Mouse (Mus musculus): ENCODE measurements around the gene Hoxb8. TPM values are rescaled to one million over a fixed set of nuclear protein-coding genes. Genes with fewer than 3 reads are reported as not detected.

Hoxb8 gene
- polyA plus RNA-seq, 2 experiments, result 0.43 to 2.1 TPM

- no peaks in the 10 kb centered on the region for H3K4me1 ChIP-seq (ENCODE audit: control insufficient read depth, insufficient read depth, low read length)
- H3K9ac ChIP-seq (ENCODE audit: low read depth, low read length, severe bottlenecking), result no peak overlapping the region
Measured at GRCm38 (mm10) chr11:96274428-96274827, 7.3 kb upstream of the Hoxb8 start.

GRCm38 (mm10) chr11:96275896-96276295 is 5.8 kb upstream of the Hoxb8 start:
- ATAC-seq (ENCODE audit: low FRiP score, low read depth), result no peak
- 17% methylated on average over 4 of the region's 4 CpGs for WGBS

More at GRCm38 (mm10) chr11:96274428-96274827, 7.3 kb upstream of the Hoxb8 start:
- Histone ChIP-seq H3K9me3 (ENCODE audit: control insufficient read depth, low read length) (no peaks in the 10 kb centered on the region), H3K36me3 (ENCODE audit: control insufficient read depth, insufficient read depth, low read length) (no peaks in the 10 kb centered on the region), H3K27ac (replicated peaks; ENCODE audit: low read depth, low read length) (no peak overlapping the region), H3K4me2 (replicated peaks; ENCODE audit: low read depth, low read length, severe bottlenecking) (no peak overlapping the region), H3K4me3 (replicated peaks; ENCODE audit: low read length) (no peak overlapping the region), H3K27me3 (ENCODE audit: control insufficient read depth, insufficient read depth, low read length) (peaks cover 100% of the 10 kb centered on the region)
- ATAC-seq (ENCODE audit: low FRiP score, low read depth) (no peak), DNase-seq (ENCODE audit: low spot score) (no peak)
- no peak for TF ChIP-seq POLR2A (IDR thresholded peaks at IDR 0.05; ENCODE audit: borderline replicate concordance, extremely low read depth, insufficient read depth, insufficient read length)
- 22% methylated on average over 10 of the region's 10 CpGs for WGBS

GRCm38 (mm10) chr11:96277151-96278044 is 4.3 kb upstream of the Hoxb8 start:
- Histone ChIP-seq H3K27me3 (ENCODE audit: control insufficient read depth, insufficient read depth, low read length) (peaks cover 99% of the 10 kb centered on the region), H3K27ac (replicated peaks; ENCODE audit: low read depth, low read length) (no peak overlapping the region), H3K4me1 (ENCODE audit: control insufficient read depth, insufficient read depth, low read length) (no peaks in the 10 kb centered on the region), H3K9me3 (ENCODE audit: control insufficient read depth, low read length) (no peaks in the 10 kb centered on the region), H3K36me3 (ENCODE audit: control insufficient read depth, insufficient read depth, low read length) (no peaks in the 10 kb centered on the region), H3K4me2 (replicated peaks; ENCODE audit: low read depth, low read length, severe bottlenecking) (no peak overlapping the region), H3K9ac (ENCODE audit: low read depth, low read length, severe bottlenecking) (no peak overlapping the region), H3K4me3 (replicated peaks; ENCODE audit: low read length) (no peak overlapping the region)
- no peak for DNase-seq (ENCODE audit: low spot score)
- TF ChIP-seq POLR2A (IDR thresholded peaks at IDR 0.05; ENCODE audit: borderline replicate concordance, extremely low read depth, insufficient read depth, insufficient read length), result no peak
- ATAC-seq (ENCODE audit: low FRiP score, low read depth), result no peak
- under 1% methylated on average over 35 of the region's 35 CpGs for WGBS

More at GRCm38 (mm10) chr11:96275896-96276295, 5.8 kb upstream of the Hoxb8 start:
- no peak for TF ChIP-seq POLR2A (IDR thresholded peaks at IDR 0.05; ENCODE audit: borderline replicate concordance, extremely low read depth, insufficient read depth, insufficient read length)
- peaks cover 100% of the 10 kb centered on the region for H3K27me3 ChIP-seq (ENCODE audit: control insufficient read depth, insufficient read depth, low read length)
- H3K36me3 ChIP-seq (ENCODE audit: control insufficient read depth, insufficient read depth, low read length), result no peaks in the 10 kb centered on the region
- no peak overlapping the region for H3K9ac ChIP-seq (ENCODE audit: low read depth, low read length, severe bottlenecking)
- no peak for DNase-seq (ENCODE audit: low spot score)
- H3K27ac ChIP-seq (replicated peaks; ENCODE audit: low read depth, low read length), result no peak overlapping the region
- no peak overlapping the region for H3K4me2 ChIP-seq (replicated peaks; ENCODE audit: low read depth, low read length, severe bottlenecking)
- no peak overlapping the region for H3K4me3 ChIP-seq (replicated peaks; ENCODE audit: low read length)
- H3K4me1 ChIP-seq (ENCODE audit: control insufficient read depth, insufficient read depth, low read length), result no peaks in the 10 kb centered on the region
- H3K9me3 ChIP-seq (ENCODE audit: control insufficient read depth, low read length), result no peaks in the 10 kb centered on the region

- ATAC-seq (ENCODE audit: low FRiP score, low read depth) (no peak), DNase-seq (ENCODE audit: low spot score) (no peak)
- H3K36me3 ChIP-seq (ENCODE audit: control insufficient read depth, insufficient read depth, low read length), result no peaks in the 10 kb centered on the region
- H3K27ac ChIP-seq (replicated peaks; ENCODE audit: low read depth, low read length), result no peak overlapping the region
- WGBS, result 4% methylated on average over 14 of the region's 14 CpGs
- H3K4me1 ChIP-seq (ENCODE audit: control insufficient read depth, insufficient read depth, low read length), result no peaks in the 10 kb centered on the region
- H3K4me3 ChIP-seq (replicated peaks; ENCODE audit: low read length), result no peak overlapping the region
- H3K27me3 ChIP-seq (ENCODE audit: control insufficient read depth, insufficient read depth, low read length), result peaks cover 99% of the 10 kb centered on the region
- no peak for TF ChIP-seq POLR2A (IDR thresholded peaks at IDR 0.05; ENCODE audit: borderline replicate concordance, extremely low read depth, insufficient read depth, insufficient read length)
- no peak overlapping the region for H3K9ac ChIP-seq (ENCODE audit: low read depth, low read length, severe bottlenecking)
- H3K9me3 ChIP-seq (ENCODE audit: control insufficient read depth, low read length), result no peaks in the 10 kb centered on the region
- H3K4me2 ChIP-seq (replicated peaks; ENCODE audit: low read depth, low read length, severe bottlenecking), result no peak overlapping the region
Measured at GRCm38 (mm10) chr11:96278324-96278723, 3.4 kb upstream of the Hoxb8 start.

GRCm38 (mm10) chr11:96278773-96279172 is 2.9 kb upstream of the Hoxb8 start:
- Histone ChIP-seq H3K4me2 (replicated peaks; ENCODE audit: low read depth, low read length, severe bottlenecking) (no peak overlapping the region), H3K9ac (ENCODE audit: low read depth, low read length, severe bottlenecking) (no peak overlapping the region), H3K27ac (replicated peaks; ENCODE audit: low read depth, low read length) (no peak overlapping the region), H3K27me3 (ENCODE audit: control insufficient read depth, insufficient read depth, low read length) (peaks cover 98% of the 10 kb centered on the region), H3K4me3 (replicated peaks; ENCODE audit: low read length) (no peak overlapping the region), H3K4me1 (ENCODE audit: control insufficient read depth, insufficient read depth, low read length) (no peaks in the 10 kb centered on the region), H3K36me3 (ENCODE audit: control insufficient read depth, insufficient read depth, low read length) (no peaks in the 10 kb centered on the region), H3K9me3 (ENCODE audit: control insufficient read depth, low read length) (no peaks in the 10 kb centered on the region)
- ATAC-seq (ENCODE audit: low FRiP score, low read depth) (peak; percentile 86), DNase-seq (ENCODE audit: low spot score) (peak; percentile 91)
- WGBS, result under 1% methylated on average over 9 of the region's 9 CpGs
- TF ChIP-seq POLR2A (IDR thresholded peaks at IDR 0.05; ENCODE audit: borderline replicate concordance, extremely low read depth, insufficient read depth, insufficient read length), result no peak

All from limb, embryonic 14.5 days (tissue).